In the genomic region with DNA sequence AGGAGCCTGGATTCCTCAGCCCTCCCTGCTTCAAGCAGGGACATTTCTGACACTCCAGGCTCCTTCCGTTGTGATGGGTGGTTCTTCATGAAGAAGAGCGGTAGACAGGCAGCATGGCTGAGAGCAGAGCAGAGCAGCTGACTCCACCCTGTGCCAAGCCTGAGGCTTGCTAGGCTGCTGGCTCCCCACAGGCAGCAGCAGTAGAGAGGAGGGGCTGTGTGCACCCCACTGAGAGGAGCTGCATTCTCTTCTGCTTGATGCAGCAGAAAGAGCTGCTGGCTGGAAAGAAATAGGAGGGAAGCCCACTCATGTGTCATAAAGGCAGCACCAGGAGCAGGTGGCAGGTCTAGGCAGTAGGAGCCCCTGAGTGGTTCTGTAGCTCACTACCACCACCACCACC, we compare ENCODE assay signal across 11 mouse cellular contexts.
A peak's percentile ranks its signal among the peaks of the same experiment; 100 is the strongest.
DNase-seq lines count a peak whose midpoint lies in the region; ATAC-seq and TF ChIP-seq lines count a peak whose summit lies in the region.
"Had no signal": no experiment of that assay in that cellular context is flagged by ENCODE, and none has a peak within 500 bp of the region (broad histone marks: within the 10 kb centered on the region; RNA-seq: fewer than 3 reads in every experiment).

No protein-coding gene starts in this region.

- no peak for DNase-seq in heart, postnatal 4 days
- peak; percentile 91 for DNase-seq in brain, embryonic 14.5 days (ENCODE audit: low read depth)
- no peak for DNase-seq in lung, postnatal 10 days
- DNase-seq in adrenal gland, postnatal 25 days = no peak
- no peak for DNase-seq in gastrocnemius, postnatal 4 days (ENCODE audit: low spot score in 2 of 2)
- DNase-seq: heart, postnatal 36 days; kidney, postnatal 36 days; thymus, postnatal 4 days had no signal

- no peak overlapping the region for H3K4me3 ChIP-seq in heart, embryonic 16.5 days (ENCODE audit: low read length)
- H3K4me3 ChIP-seq in hindbrain, embryonic 15.5 days = no peak overlapping the region
- no peak overlapping the region for H3K4me3 ChIP-seq in neural tube, embryonic 13.5 days

- TF ChIP-seq CTCF in brain, embryonic 14.5 days (IDR thresholded peaks at IDR 0.05; ENCODE audit: borderline replicate concordance, extremely low read depth, insufficient read depth, insufficient read length) = no peak

- peaks cover 12% of the 10 kb centered on the region for H3K4me1 ChIP-seq in heart, embryonic 16.5 days (ENCODE audit: control insufficient read depth, insufficient read depth, low read length)
- peaks cover 18% of the 10 kb centered on the region for H3K4me1 ChIP-seq in hindbrain, embryonic 15.5 days (replicated peaks)
- peaks cover 21% of the 10 kb centered on the region for H3K4me1 ChIP-seq in neural tube, embryonic 13.5 days (replicated peaks)

- no peaks in the 10 kb centered on the region for H3K36me3 ChIP-seq in heart, embryonic 16.5 days (ENCODE audit: control insufficient read depth, insufficient read depth)
- no peaks in the 10 kb centered on the region for H3K36me3 ChIP-seq in hindbrain, embryonic 15.5 days
- no peaks in the 10 kb centered on the region for H3K36me3 ChIP-seq in neural tube, embryonic 13.5 days

- no peaks in the 10 kb centered on the region for H3K9me3 ChIP-seq in heart, embryonic 16.5 days (replicated peaks; ENCODE audit: control insufficient read depth, low read length)
- no peaks in the 10 kb centered on the region for H3K9me3 ChIP-seq in hindbrain, embryonic 15.5 days
- H3K9me3 ChIP-seq in neural tube, embryonic 13.5 days = no peaks in the 10 kb centered on the region

- 0 out of 2 replicates have a peak, but pooled peaks have one; percentile 30 for ATAC-seq in heart, embryonic 16.5 days (replicated peaks; ENCODE audit: extremely low read depth, insufficient read depth, low FRiP score)
- peak; percentile 65 for ATAC-seq in hindbrain, embryonic 15.5 days (ENCODE audit: low FRiP score, low read depth)
- ATAC-seq in neural tube, embryonic 13.5 days (ENCODE audit: low read depth) = peak; percentile 78

- H3K9ac ChIP-seq in heart, embryonic 16.5 days (ENCODE audit: low read length) = no peak overlapping the region
- H3K9ac ChIP-seq in hindbrain, embryonic 15.5 days = no peak overlapping the region
- no peak overlapping the region for H3K9ac ChIP-seq in neural tube, embryonic 13.5 days

- no peaks in the 10 kb centered on the region; the same call in 1 of the 2 replicates for H3K27me3 ChIP-seq in heart, embryonic 16.5 days (ENCODE audit: control insufficient read depth, insufficient read depth, low read length)
- no peaks in the 10 kb centered on the region for H3K27me3 ChIP-seq in hindbrain, embryonic 15.5 days
- H3K27me3 ChIP-seq in neural tube, embryonic 13.5 days = no peaks in the 10 kb centered on the region; the same call in 1 of the 2 replicates

- H3K4me2 ChIP-seq in heart, embryonic 16.5 days (ENCODE audit: low read depth, low read length) = no peak overlapping the region
- H3K4me2 ChIP-seq in hindbrain, embryonic 15.5 days = no peak overlapping the region
- no peak overlapping the region for H3K4me2 ChIP-seq in neural tube, embryonic 13.5 days

- no peak for TF ChIP-seq POLR2A in brain, embryonic 14.5 days (IDR thresholded peaks at IDR 0.05; ENCODE audit: borderline replicate concordance, extremely low read depth, insufficient read depth, insufficient read length, poor library complexity, severe bottlenecking)

- no peak overlapping the region for H3K27ac ChIP-seq in heart, embryonic 16.5 days (ENCODE audit: low read length)
- H3K27ac ChIP-seq in hindbrain, embryonic 15.5 days (replicated peaks) = peak overlapping the region; percentile 43
- H3K27ac ChIP-seq in neural tube, embryonic 13.5 days (replicated peaks) = peak overlapping the region; percentile 83

- WGBS in heart, embryonic 16.5 days = 20% methylated on average over 2 of the region's 2 CpGs
- 11% methylated on average over 2 of the region's 2 CpGs for WGBS in hindbrain, embryonic 15.5 days
- WGBS in neural tube, embryonic 13.5 days = 5% methylated on average over 2 of the region's 2 CpGs
